Mouse (Mus musculus) heart, embryonic 14.5 days (tissue): ENCODE results near the gene Cd276. TPM values are rescaled to one million over a fixed set of nuclear protein-coding genes. Genes with fewer than 3 reads are reported as not detected.

ENCODE experiments used
- ATAC-seq: fragments of 200-750 bp; cut with Nextera tagmentation; 2 replicates; pipeline ENCODE4 v1.8.0; 2017; ENCODE audit warnings: low read depth, moderate TSS enrichment; ENCODE audit not compliant: insufficient number of reproducible peaks, insufficient read depth, low FRiP score
- H3K27ac ChIP-seq, 2 experiments: fragments of 200-500 bp in 1 of 2; fragments of 300-500 bp in 1 of 2; sonication (generic) in 1 of 2; replicated peaks in 1 of 2; 2 replicates each; pipeline ENCODE4 v1.5.1; 2012 to 2014; ENCODE audit warnings: low read depth in 2 of 2, low read length in 2 of 2, control low read depth in 1 of 2, mild to moderate bottlenecking in 1 of 2, mixed read lengths in 1 of 2; ENCODE audit not compliant: control insufficient read depth in 1 of 2, insufficient read depth in 1 of 2
- H3K27me3 ChIP-seq: fragments of 300-500 bp; sonication (generic); 2 replicates; pipeline ENCODE4 v1.6.1; 2014; ENCODE audit warnings: mild to moderate bottlenecking, low read length, control low read depth; ENCODE audit not compliant: control insufficient read depth, insufficient read depth
- H3K36me3 ChIP-seq: fragments of 300-500 bp; sonication (generic); 2 replicates; pipeline ENCODE4 v1.6.1; 2014; ENCODE audit warnings: mild to moderate bottlenecking, control low read depth, low read length, mixed read lengths; ENCODE audit not compliant: control insufficient read depth, insufficient read depth
- H3K4me1 ChIP-seq, 2 experiments: fragments of 200-500 bp in 1 of 2; fragments of 300-500 bp in 1 of 2; sonication (generic) in 1 of 2; 2 replicates each; pipeline ENCODE4 v1.6.1; 2012 to 2014; ENCODE audit warnings: low read length in 2 of 2, control low read depth in 1 of 2, mixed read lengths in 1 of 2; ENCODE audit not compliant: control insufficient read depth in 2 of 2, insufficient read depth in 2 of 2
- H3K4me2 ChIP-seq: fragments of 300-500 bp; sonication (generic); 2 replicates; pipeline ENCODE4 v1.6.1; 2014; ENCODE audit warnings: mild to moderate bottlenecking, low read length
- H3K4me3 ChIP-seq, 2 experiments: fragments of 200-500 bp in 1 of 2; fragments of 300-500 bp in 1 of 2; sonication (generic) in 1 of 2; 2 replicates each; pipeline ENCODE4 v1.5.1; 2012 to 2014; ENCODE audit warnings: low read length in 2 of 2, mild to moderate bottlenecking in 2 of 2, control low read depth in 1 of 2, low read depth in 1 of 2, moderate library complexity in 1 of 2; ENCODE audit not compliant: control insufficient read depth in 1 of 2, insufficient read depth in 1 of 2
- H3K9ac ChIP-seq: fragments of 300-500 bp; sonication (generic); 2 replicates; pipeline ENCODE4 v1.6.1; 2014; ENCODE audit warnings: mild to moderate bottlenecking, low read length
- H3K9me3 ChIP-seq: fragments of 300-500 bp; sonication (generic); 2 replicates; pipeline ENCODE4 v1.6.1; 2016; ENCODE audit warnings: low read length, control low read depth; ENCODE audit not compliant: control insufficient read depth
- WGBS: fragments of 180-500 bp; shearing (Covaris S2); extraction: QIAGEN DNeasy Blood & Tissue Kit; methylation state at CpG from one replicate; pipeline ENCODE4 v1.1.7; 2014; 5-methylcytosine and 5-hydroxymethylcytosine counted together
- polyA plus RNA-seq: library from polyadenylated mRNA; unstranded; fragments of >200 nt; fragmentation: Nextera tagmentation; extraction: Ambion mirVana; gene quantifications from 2 replicates; pipeline ENCODE4 v1.2.1, GENCODE M21; 2014

The Cd276 gene
- polyA plus RNA-seq, 1 experiment from 2014 or later = 30.9 TPM

DNA sequence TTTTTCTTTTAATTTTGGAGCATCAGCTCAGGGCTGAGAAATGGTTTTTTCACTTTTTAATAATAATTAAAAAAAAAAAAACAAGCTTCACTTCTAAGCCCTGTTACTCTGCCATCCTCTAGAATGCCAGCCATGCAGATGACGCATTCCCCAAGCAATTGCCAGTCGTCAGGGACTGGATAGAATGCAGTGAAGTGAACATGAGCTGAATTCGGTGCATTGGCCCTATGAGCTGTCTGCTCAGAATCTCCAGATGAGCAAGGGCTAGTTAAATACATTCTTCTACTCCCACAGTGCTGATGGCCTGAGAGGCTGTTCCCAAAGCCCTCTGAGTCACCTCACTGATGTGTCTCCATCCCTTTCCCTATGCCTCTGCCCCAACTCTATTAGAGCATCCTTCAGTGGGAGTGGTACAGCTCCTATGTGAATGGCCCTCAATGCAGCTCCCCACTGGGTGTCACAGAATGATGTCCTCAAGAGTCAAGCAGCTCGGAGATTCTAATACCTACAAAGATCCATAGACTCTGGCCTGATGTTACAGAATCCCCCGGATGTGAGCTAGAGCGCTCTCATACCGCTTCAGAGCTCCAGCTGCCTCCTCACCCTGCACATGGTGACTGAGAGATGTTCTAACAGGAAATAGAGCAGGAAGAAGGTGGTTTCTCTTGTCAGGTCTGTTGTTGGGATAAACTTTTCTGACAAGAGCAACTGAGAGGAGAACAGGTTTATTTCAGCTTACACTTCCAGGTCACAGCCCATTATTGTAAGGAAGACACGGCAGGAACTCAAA lies 47.8 kb downstream of the Cd276 start:
- no peak for ATAC-seq
- Histone ChIP-seq H3K27me3 (no peaks in the 10 kb centered on the region), H3K4me3 (no peak overlapping the region), H3K4me1 (no peaks in the 10 kb centered on the region), H3K9ac (no peak overlapping the region), H3K9me3 (no peaks in the 10 kb centered on the region), H3K27ac (no peak overlapping the region), H3K36me3 (no peaks in the 10 kb centered on the region), H3K4me2 (no peak overlapping the region)
- 73% methylated on average over 8 of the region's 8 CpGs for WGBS

DNA sequence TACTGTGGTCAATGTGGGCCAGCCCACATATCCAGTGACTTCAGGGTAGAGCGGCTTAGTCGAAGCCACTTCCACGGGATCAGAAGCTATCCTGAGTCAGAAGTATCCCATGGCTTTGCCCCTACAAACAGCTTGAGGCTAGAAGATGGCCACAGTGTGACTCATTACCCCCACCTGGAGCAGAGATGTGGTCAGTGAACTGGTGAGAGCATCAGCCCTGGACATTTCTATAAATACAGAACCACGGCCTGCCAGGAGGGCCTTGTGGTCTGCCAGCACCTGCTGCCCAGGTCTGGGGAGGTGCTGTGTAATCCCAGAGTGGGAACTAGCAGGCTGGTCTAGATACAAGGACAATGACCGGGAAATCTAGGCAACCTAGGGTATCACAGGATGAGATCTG lies 54.3 kb downstream of the Cd276 start:
- Histone ChIP-seq H3K9ac (no peak overlapping the region), H3K36me3 (no peaks in the 10 kb centered on the region), H3K9me3 (no peaks in the 10 kb centered on the region), H3K27ac (no peak overlapping the region), H3K4me2 (no peak overlapping the region), H3K4me1 (peaks cover 0 to 2% of the 10 kb centered on the region in 2 experiments; a peak in 2 of 4 replicates), H3K4me3 (no peak overlapping the region), H3K27me3 (no peaks in the 10 kb centered on the region)
- ATAC-seq = no peak
- WGBS = 74% methylated on average over 5 of the region's 5 CpGs

DNA sequence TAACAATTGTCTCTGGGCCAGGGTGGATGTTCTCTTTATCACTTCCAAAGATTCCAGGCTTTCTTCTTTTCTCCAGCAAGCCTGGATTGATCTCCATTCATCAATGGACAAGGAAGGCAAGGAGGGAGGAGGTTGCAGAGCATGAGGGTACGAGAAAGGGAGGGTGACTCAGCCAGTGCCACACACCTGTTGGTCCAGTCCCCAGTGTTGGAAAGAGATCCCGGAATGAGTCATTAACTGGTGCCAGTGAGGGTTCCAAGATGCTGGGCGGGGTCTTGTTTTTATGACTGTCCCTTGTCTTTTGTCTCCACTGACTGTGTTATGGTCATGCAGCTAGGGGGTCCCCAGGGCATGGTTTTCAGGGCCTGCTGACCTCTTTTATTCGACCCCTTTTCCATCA lies 57.3 kb downstream of the Cd276 start:
- Histone ChIP-seq H3K4me1 (peaks cover 0 to 2% of the 10 kb centered on the region in 2 experiments; a peak in 2 of 4 replicates), H3K4me2 (no peak overlapping the region), H3K27ac (no peak overlapping the region), H3K9ac (no peak overlapping the region), H3K4me3 (no peak overlapping the region), H3K27me3 (no peaks in the 10 kb centered on the region), H3K36me3 (no peaks in the 10 kb centered on the region), H3K9me3 (no peaks in the 10 kb centered on the region)
- no peak for ATAC-seq
- 80% methylated on average over 4 of the region's 4 CpGs for WGBS

DNA sequence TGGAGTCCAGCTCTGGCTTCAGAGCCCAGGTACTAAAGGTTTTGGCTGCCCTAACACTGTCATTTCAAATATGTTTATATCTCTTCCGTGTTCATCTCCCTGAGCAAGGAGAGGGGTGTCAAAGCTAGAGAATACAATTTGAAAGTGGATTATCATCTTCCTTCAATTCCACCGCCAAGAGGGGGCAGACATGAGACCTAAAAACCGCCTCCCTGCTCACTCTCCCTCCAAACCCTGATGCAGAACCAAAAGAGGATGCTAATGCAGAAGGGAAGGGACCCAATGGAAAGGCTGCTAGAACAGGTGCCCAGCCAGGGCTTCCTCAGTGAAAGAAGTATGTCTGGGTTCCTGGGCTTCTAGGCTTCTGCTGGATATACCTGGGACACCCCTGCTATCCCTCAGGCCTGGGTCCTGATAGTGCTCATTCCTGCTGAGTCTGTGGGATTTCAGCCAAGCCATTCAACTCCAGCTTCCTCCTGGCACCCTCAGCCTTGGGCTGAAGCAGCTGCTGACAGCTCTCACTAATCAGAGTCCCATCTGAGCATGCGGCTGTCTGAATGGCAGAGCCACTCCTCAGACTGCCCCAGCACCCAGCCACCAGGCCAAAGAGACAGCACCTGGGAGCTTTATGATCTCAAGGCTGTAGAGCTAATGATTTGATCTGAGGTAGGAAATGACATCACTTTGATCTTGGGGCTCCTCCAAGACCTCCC lies 58.6 kb downstream of the Cd276 start:
- H3K4me3 ChIP-seq = no peak overlapping the region
- H3K4me2 ChIP-seq = no peak overlapping the region
- no peaks in the 10 kb centered on the region for H3K36me3 ChIP-seq
- no peak overlapping the region for H3K9ac ChIP-seq
- ATAC-seq = no peak
- H3K27me3 ChIP-seq = peaks cover 6% of the 10 kb centered on the region
- WGBS = 20% methylated on average over 4 of the region's 4 CpGs
- H3K9me3 ChIP-seq = no peaks in the 10 kb centered on the region
- peaks cover 0 to 2% of the 10 kb centered on the region in 2 experiments; a peak in 2 of 4 replicates for H3K4me1 ChIP-seq
- H3K27ac ChIP-seq = no peak overlapping the region

DNA sequence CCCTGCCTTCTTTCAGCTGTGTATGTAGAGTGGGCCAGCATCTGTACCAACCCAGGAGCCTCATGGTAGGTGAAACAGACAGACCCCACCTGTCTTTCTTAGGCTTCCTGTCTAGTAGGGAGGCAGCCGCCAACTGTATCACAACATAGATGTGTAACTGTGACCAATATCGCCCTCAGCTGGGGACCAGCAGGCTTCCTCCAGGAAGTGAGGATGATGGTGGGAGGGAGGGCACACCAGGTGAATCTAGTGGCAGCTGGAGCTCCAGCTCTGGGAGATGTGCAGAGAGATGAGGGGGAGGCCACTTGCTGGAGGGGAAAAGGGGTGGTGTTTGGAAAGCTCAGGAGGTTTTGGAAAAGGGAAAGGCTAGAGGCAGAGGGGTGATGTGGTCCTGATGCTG lies 60.2 kb downstream of the Cd276 start:
- WGBS = 69% methylated on average over 2 of the region's 2 CpGs
- H3K9ac ChIP-seq = no peak overlapping the region
- H3K27ac ChIP-seq = no peak overlapping the region
- peaks cover 19% of the 10 kb centered on the region for H3K27me3 ChIP-seq
- no peaks in the 10 kb centered on the region for H3K9me3 ChIP-seq
- H3K4me2 ChIP-seq = no peak overlapping the region
- H3K4me1 ChIP-seq = peaks cover 2 to 3% of the 10 kb centered on the region in 2 experiments; a peak in 3 of 4 replicates
- H3K36me3 ChIP-seq = no peaks in the 10 kb centered on the region
- no peak overlapping the region for H3K4me3 ChIP-seq
- no peak for ATAC-seq

DNA sequence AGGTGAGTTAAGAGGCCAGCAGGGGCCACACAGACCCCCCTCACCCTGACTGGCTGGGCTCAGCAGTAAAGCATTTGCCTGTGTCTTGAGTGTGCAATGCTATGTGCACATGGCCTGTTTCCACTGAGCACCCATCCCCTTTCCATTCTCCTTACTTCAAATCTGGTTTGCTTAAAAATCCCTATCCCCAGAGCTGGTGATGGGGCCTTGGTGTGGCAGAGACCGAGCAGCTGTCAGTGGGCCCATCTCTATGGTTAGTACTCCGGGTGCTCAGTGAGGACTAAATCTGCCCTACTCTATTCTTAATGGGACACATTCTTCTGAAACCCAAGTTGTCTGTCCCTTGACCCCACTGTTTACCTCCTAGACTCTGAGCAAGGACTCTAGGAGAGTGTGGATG lies 64.8 kb downstream of the Cd276 start:
- H3K27me3 ChIP-seq = peaks cover 45% of the 10 kb centered on the region
- H3K9ac ChIP-seq = no peak overlapping the region
- H3K4me2 ChIP-seq = no peak overlapping the region
- H3K9me3 ChIP-seq = no peaks in the 10 kb centered on the region
- H3K4me1 ChIP-seq = peaks cover 8 to 16% of the 10 kb centered on the region in 2 experiments; a peak in 3 of 4 replicates
- H3K36me3 ChIP-seq = no peaks in the 10 kb centered on the region
- no peak overlapping the region for H3K4me3 ChIP-seq
- no peak for ATAC-seq
- H3K27ac ChIP-seq = no peak overlapping the region
- 63% methylated on average over 2 of the region's 2 CpGs for WGBS

DNA sequence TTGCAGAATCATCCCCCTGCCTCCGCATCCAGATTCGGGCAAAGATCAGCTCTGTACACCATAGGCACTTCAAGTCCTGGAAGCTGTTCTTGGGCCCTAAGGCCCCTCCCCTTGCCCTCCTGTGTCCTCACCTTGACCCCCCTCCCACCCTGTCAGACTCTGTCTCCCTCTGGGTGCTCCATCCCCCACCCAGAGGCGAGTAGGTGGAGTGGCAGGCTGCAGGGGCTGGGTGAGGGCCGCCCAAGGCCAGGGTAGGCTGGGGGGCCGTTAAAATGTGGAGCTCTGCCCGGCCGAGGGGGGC lies 65.4 kb downstream of the Cd276 start:
- peaks cover 8 to 16% of the 10 kb centered on the region in 2 experiments; a peak in 3 of 4 replicates for H3K4me1 ChIP-seq
- 0 out of 4 replicates have a peak overlapping the region, but pooled peaks of 1 of the 2 experiments have one; percentile 2 for H3K4me3 ChIP-seq
- H3K9me3 ChIP-seq = no peaks in the 10 kb centered on the region
- no peak for ATAC-seq
- H3K36me3 ChIP-seq = no peaks in the 10 kb centered on the region
- peaks cover 51% of the 10 kb centered on the region for H3K27me3 ChIP-seq
- H3K27ac ChIP-seq = no peak overlapping the region
- peak overlapping the region; percentile 80; the same call in 1 of the 2 replicates for H3K9ac ChIP-seq
- peak overlapping the region; percentile 100 for H3K4me2 ChIP-seq
- WGBS = 11% methylated on average over 7 of the region's 7 CpGs
